Mouse (Mus musculus): ENCODE results near the gene Ccr3.
"Not testable (repeated sequence)": the region's sequence is repeated elsewhere in the genome, so short reads cannot be mapped to it uniquely, and the experiment has no call there.

Gene Ccr3

GRCm38 (mm10) chr9:124021672-124022071 lies at the start of gene Ccr3:
Gene Ccr3, plus strand, starts transcription at chr9:124021972.
- in situ Hi-C loops (cut with MboI) = no loop called here

DNA sequence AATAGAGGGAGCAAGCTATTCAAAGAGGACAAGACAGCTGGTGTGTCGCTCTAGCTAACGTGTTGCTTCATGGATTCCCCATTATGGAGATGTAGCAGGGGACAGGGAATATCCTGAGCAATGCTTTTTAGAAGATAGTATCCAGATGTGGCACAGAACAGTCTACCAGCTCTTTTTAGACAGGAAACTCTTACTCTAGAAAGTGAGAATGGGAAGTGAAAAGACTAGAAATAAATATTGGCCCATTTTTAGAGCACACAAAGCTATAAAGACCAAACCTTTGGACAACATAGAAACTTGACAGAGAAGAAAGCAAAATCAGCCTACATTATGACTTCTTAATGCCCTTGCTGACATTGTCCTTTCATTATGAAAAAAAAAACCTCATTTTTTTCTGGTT lies 46.1 kb upstream of the Ccr3 start:
- in situ Hi-C loops (cut with MboI) = no loop called here

- in situ Hi-C loops (cut with MboI) = no loop called here
Measured at GRCm38 (mm10) chr9:123976876-123977663, 44.7 kb upstream of the Ccr3 start.

DNA sequence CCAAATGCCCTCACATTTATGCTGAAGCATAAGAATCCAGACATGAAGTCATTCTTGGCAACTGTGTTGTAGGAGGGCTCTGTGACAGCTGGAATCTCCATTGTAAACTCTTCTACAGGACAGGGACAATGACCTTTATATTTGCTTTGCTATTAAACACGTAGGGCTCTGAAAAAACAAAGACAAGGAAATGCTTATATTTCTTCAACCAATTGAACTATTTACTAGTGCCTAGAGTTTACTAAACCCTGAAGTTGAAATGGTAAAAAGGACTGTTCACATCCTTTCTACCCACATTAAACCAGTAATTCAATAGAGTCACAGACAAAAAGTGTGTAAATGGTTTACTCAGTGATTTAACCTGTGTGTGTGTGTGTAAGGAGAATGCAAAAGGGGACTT lies 43.5 kb upstream of the Ccr3 start, which contains the start of gene Ccr1l1:
TSS of gene Ccr1l1 (minus strand) at position 101 of the 400 bp plus-strand sequence.
- in situ Hi-C loops (cut with MboI) = no loop called here

DNA sequence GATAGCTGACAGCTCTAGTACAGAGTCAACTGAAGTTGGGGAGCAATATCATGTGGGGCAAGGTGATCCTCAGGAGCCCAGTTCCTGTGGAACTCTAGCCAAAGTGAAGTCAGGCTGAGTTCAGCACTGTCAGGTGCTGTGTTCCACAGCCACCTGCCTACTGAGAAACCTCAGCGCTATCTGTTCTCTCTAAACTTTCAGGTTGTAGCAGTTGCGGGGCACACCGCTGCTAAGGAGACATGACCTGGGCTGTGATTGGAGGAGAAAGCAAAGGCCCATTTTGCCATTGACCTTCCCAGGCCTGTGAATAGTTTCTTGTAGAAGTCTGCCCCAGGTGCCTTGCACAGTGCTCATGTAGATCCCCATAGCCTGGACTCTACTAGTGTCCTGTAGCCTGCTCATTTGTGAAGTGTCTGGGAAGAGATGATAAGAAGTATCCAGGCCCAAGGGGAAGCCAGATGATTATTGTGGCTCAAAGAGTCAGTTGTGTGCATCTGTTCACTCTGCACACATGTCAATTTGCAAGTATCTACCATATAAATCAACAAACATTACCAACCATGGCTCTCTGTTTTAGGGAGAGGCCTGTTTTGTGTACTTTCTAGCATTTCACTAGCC lies 40.8 kb upstream of the Ccr3 start:
- in situ Hi-C loops (cut with MboI) = not testable (repeated sequence)

DNA sequence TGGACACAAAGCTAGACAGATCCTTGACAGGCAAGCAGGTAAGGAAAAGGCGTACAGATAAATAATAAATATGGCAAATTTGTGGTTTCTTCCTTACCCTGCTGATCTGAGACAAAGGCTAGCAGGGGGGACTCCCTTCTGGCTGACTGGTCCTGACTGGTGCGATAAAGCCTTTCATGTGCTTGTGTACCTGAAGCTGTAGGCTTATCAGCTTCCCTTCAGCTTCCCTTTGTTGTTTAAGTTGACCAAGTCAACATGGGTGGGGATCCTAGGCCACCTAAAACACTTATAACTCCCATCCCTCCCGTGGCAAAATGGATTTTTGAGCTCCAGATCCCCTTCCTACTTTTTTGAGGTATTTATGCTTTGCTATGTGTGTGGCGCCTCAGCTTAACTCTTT lies 39.9 kb upstream of the Ccr3 start:
- in situ Hi-C loops (cut with MboI) = no loop called here

- in situ Hi-C loops (cut with MboI) = no loop called here
Measured at GRCm38 (mm10) chr9:123982720-123983119, 39.1 kb upstream of the Ccr3 start.

- in situ Hi-C loops (cut with MboI) = no loop called here
Measured at GRCm38 (mm10) chr9:123984943-123985342, 36.8 kb upstream of the Ccr3 start.

- in situ Hi-C loops (cut with MboI) = no loop called here
Measured at GRCm38 (mm10) chr9:123986217-123986616, 35.6 kb upstream of the Ccr3 start.

- in situ Hi-C loops (cut with MboI) = no loop called here
Measured at GRCm38 (mm10) chr9:123989671-123990070, 32.1 kb upstream of the Ccr3 start.

DNA sequence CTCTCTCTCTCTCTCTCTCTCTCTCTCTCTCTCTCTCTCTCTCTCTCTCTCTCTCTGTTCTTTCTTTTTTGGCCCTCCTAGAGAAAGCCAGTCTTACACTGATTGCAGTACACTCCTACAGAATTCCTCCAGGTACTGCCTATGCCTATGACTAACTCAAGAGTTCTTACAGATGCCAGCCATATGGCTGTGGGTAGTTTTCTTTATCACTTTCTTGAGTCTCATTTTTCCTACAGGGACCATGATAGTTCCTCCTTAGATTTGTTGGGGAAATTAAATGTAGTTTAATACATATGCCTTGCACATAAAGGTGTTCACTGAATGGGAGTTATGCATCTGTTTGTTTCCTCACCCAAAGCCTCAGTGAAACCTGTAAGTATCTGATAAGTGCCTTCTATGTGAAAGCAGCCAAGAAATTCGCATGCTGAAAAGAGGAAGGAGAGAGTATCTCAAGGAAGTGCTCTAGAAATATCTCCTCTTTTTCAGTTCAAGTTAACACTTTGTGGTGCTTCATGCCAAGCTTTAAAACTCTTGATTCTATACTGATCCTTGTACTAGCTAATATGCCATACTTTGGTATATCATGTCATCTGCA lies 30.4 kb upstream of the Ccr3 start:
- in situ Hi-C loops (cut with MboI) = no loop called here

GRCm38 (mm10) chr9:123997719-123998118 lies 24.1 kb upstream of the Ccr3 start:
- in situ Hi-C loops (cut with MboI) = no loop called here

DNA sequence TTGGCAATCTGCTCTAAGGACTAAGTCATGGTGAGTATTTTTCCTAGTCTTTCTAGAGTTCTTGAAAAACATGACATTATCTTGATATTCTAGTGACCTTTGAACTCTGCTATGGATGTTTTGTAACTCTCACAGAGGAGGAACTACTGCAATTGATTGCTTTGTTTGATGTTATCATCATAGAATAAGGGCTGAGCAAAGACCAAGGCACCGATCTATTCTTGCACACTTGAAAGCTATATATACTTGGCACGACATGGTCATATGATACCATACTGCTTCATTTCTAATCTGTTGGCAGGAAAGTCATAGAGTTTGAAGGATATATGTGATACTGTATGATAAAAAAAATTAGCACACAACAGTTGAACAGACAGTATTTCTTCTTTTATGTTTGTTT lies 22.0 kb upstream of the Ccr3 start:
- in situ Hi-C loops (cut with MboI) = no loop called here

GRCm38 (mm10) chr9:124012691-124013090 lies 9.1 kb upstream of the Ccr3 start:
- in situ Hi-C loops (cut with MboI) = no loop called here

DNA sequence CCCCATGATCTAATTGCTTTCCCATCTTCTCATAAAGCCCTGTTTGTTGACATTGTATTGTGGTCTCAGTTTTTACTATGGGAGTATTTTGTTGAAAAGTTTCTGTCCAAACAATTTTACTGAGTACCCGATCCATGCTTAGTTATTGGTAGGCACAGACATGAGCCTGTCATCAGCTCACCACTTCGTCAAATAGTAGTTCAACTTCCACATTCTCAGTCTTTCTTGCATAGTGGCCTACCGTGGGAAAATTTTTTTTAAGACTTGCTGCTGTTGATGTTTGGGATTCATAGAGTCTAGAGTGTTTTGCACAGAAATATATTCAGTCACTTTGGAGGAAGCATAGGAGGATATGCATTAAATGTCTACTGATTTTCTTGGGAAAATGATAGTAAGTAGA lies 8.5 kb upstream of the Ccr3 start:
- in situ Hi-C loops (cut with MboI) = no loop called here

DNA sequence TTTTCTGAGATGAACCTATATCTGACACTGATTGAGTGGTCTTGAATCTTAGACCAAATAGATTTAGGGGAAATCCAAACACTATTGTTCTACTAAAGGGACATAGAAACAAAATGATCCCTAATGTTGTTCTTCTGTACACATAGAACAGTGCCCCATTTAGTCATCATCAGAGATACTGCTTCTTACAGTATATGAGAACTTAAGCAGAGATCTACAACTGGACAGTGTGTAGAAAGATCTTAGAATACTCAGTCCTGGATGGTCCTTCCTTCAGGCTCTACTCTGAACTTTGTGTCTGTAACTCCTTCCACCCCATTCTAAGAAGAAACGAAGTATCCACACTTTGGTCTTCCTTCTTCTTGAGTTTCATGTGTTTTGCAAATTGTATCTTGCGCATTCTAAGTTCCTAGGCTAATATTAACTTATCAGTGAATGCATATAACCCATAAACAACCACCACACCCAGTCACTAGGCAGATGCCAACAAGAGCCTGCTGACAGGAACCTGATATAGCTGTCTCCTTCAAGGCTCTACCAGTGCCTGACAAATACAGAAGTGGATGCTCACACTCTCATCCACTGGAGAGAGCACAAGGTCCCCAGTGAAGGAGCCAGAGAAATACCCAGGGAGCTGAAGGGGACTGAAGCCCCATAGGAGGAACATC lies 6.7 kb upstream of the Ccr3 start:
- in situ Hi-C loops (cut with MboI) = no loop called here

DNA sequence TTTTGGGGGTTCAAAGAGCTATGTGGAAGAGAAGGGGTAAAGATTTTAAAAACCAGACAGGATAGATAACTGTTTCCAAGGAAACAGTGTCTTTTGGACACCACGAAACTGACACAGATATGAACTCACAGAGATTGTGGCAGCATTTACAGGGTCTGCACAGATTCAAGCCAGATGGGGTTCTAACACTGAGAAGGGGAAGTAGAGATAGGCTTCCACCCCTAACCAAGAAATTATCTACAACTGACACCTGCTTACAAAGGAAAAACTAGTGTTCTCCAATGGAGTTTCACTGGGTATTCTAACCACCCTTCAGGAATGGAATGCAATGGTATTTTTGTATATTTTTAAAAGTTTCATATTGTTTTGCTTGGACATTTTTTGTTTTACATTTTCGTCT lies 5.7 kb upstream of the Ccr3 start:
- in situ Hi-C loops (cut with MboI) = no loop called here

- in situ Hi-C loops (cut with MboI) = no loop called here
Measured at GRCm38 (mm10) chr9:124019887-124020286, 1.9 kb upstream of the Ccr3 start.

DNA sequence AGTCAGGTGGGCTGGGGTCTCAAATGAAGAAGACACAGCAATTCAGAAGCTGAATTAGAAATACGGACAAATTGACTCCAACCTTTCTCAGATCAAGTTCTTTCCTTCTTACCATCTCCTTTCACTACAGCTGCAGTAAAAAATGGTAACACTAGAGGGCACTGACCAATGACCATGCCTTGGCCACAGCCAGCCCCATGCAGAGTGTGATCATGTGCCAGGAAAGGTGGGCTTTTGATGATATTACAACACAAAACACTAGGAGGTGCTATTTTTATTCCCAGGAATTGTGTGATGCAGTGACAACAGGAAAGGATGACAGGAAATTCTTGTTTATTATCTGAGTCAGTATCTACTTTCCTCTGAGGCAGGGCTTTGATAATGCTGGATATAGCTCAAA lies 11.6 kb downstream of the Ccr3 start:
- in situ Hi-C loops (cut with MboI) = no loop called here

DNA sequence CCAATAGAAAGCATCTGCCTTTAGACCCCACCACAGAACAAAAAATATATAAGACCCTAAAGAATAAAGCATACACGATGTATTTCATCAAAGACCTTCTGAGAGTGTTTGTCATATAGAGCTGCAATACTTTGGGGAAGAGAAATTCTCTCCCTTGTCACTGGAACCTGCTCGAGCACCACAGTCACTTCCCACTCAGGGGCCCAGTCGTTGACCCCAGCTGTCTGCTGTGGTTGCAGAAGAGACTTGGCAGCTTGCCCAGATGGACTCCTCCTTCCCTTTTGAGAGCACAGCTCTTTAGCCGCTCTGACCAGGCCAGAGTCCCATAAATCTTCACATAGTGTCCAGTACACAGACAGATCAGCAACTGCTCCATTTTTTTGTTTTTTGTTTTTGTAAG lies 15.9 kb downstream of the Ccr3 start:
- in situ Hi-C loops (cut with MboI) = no loop called here

DNA sequence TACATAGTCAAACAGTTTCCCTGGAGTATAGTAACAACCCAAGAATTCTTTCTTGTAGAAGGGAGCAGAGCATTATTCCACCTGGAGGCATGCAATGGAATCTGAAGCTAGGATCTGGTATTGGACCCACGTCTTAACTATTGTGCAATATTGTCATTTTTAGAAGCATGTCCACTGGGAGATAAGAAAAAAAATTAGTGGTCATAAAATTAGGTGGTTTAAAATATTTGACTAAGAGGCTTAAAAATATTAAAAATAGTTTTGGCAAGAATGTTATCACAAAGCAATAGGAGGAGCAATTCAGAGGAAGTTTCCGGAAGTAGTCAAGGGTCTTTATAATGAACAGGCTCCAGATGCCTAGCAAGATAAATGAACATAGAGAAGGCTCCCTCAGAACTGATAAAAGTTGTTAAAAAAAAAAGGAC lies 16.4 kb downstream of the Ccr3 start:
- in situ Hi-C loops (cut with MboI) = no loop called here

- in situ Hi-C loops (cut with MboI) = no loop called here
Measured at GRCm38 (mm10) chr9:124038949-124039348, 17.2 kb downstream of the Ccr3 start.

DNA sequence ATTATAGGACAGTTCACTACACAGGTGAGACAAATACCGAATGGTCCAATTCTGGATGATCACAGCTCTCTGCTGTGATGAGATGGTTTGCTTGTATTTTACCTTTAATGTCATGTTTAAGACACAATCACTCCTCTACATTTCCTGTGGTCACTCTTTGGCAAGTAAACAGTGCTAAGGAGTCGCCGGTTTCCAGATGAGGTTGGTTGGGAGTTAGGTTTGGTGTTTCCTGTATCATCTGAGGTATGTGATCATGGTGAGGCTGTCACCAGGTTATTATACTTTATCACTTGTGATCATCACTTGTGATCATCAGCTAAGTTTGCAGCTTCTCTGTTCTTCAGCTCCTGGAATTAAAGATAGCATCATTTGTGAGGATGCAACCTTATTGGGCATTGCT lies 19.2 kb downstream of the Ccr3 start:
- in situ Hi-C loops (cut with MboI) = no loop called here
